Mouse (Mus musculus) erythroid progenitor cell, adult 5-6 weeks (primary cell): ENCODE measurements around the gene Il10. TPM values are rescaled to one million over a fixed set of nuclear protein-coding genes. Genes with fewer than 3 reads are reported as not detected.

ENCODE experiments used
- ATAC-seq: replicated peaks from 2 replicates; pipeline ENCODE4 v1.8.0; 2016; ENCODE audit warnings: moderate number of reproducible peaks, mild to moderate bottlenecking, moderate TSS enrichment, inconsistent platforms; ENCODE audit not compliant: poor library complexity, low FRiP score, severe bottlenecking
- total RNA-seq, 2 experiments: library from RNA; stranded (forward) in 1 of 2; stranded (reverse) in 1 of 2; fragments of 150-400 nt in 1 of 2; fragments of 186-747, 209-891 nt in 1 of 2; gene quantifications; 2 replicates each; pipeline versions ENCODE4 v1.2.3 to v1.2.4; 2015 to 2017; ENCODE audit warnings: low replicate concordance in 2 of 2

The Il10 gene
- total RNA-seq, 2 experiments from 2014 or later, result not detected

- ATAC-seq, result no peak
These were observed 49.4 kb downstream of the Il10 start for GRCm38 (mm10) chr1:131069010-131069409.

GRCm38 (mm10) chr1:131072376-131072990, 52.8 kb downstream of the Il10 start:
- ATAC-seq, result no peak

- ATAC-seq, result no peak
These were observed 54.9 kb downstream of the Il10 start for GRCm38 (mm10) chr1:131074524-131074938.

Other genes starting within 250 kb of the Il10 start
- gene Fcamr, start 218.9 kb upstream of the Il10 start, total RNA-seq (2015; ENCODE audit: low replicate concordance), result not detected in 2 replicates
- gene Fcamr, start 218.9 kb upstream of the Il10 start, total RNA-seq (2017; ENCODE audit: low replicate concordance), result not detected in 2 replicates
- gene Pigr, start 193.2 kb upstream of the Il10 start, total RNA-seq (2015; ENCODE audit: low replicate concordance), result not detected in 2 replicates
- not detected in 2 replicates for gene Pigr, start 193.2 kb upstream of the Il10 start, total RNA-seq (2017; ENCODE audit: low replicate concordance)
- 11.2 and 16.3 TPM in 2 replicates for gene Fcmr, start 154.2 kb upstream of the Il10 start, total RNA-seq (2015; ENCODE audit: low replicate concordance)
- 4.7 and 9.2 TPM in 2 replicates for gene Fcmr, start 154.2 kb upstream of the Il10 start, total RNA-seq (2017; ENCODE audit: low replicate concordance)
- not detected in 2 replicates for gene Il24, start 132.4 kb upstream of the Il10 start, total RNA-seq (2015; ENCODE audit: low replicate concordance)
- not detected in 2 replicates for gene Il24, start 132.4 kb upstream of the Il10 start, total RNA-seq (2017; ENCODE audit: low replicate concordance)
- not detected in 2 replicates for gene Il20, start 108.4 kb upstream of the Il10 start, total RNA-seq (2015; ENCODE audit: low replicate concordance)
- gene Il20, start 108.4 kb upstream of the Il10 start, total RNA-seq (2017; ENCODE audit: low replicate concordance), result not detected in 2 replicates
- gene Il19, start 79.7 kb upstream of the Il10 start, total RNA-seq (2015; ENCODE audit: low replicate concordance), result not detected in 2 replicates
- not detected in 2 replicates for gene Il19, start 79.7 kb upstream of the Il10 start, total RNA-seq (2017; ENCODE audit: low replicate concordance)
- gene Mapkapk2, start 78.0 kb downstream of the Il10 start, total RNA-seq (2015; ENCODE audit: low replicate concordance), result 30.3 and 36.9 TPM in 2 replicates
- 16.0 and 23.2 TPM in 2 replicates for gene Mapkapk2, start 78.0 kb downstream of the Il10 start, total RNA-seq (2017; ENCODE audit: low replicate concordance)
- gene Dyrk3, start 118.5 kb downstream of the Il10 start, total RNA-seq (2015; ENCODE audit: low replicate concordance), result 25.2 and 25.9 TPM in 2 replicates
- 14.4 and 23.5 TPM in 2 replicates for gene Dyrk3, start 118.5 kb downstream of the Il10 start, total RNA-seq (2017; ENCODE audit: low replicate concordance)
- 28.1 and 29.6 TPM in 2 replicates for gene Eif2d, start 133.3 kb downstream of the Il10 start, total RNA-seq (2015; ENCODE audit: low replicate concordance)
- 14.4 and 19.4 TPM in 2 replicates for gene Eif2d, start 133.3 kb downstream of the Il10 start, total RNA-seq (2017; ENCODE audit: low replicate concordance)
- gene Rassf5, start 225.4 kb downstream of the Il10 start, total RNA-seq (2015; ENCODE audit: low replicate concordance), result 12.6 and 14.7 TPM in 2 replicates
- gene Rassf5, start 225.4 kb downstream of the Il10 start, total RNA-seq (2017; ENCODE audit: low replicate concordance), result 5.0 and 17.8 TPM in 2 replicates